Mouse (Mus musculus): ENCODE results near the gene Ccdc149. TPM values are rescaled to one million over a fixed set of nuclear protein-coding genes. Genes with fewer than 3 reads are reported as not detected.

The Ccdc149 gene
- total and polyA plus RNA-seq, 3 experiments, result not detected

- Histone ChIP-seq H3K79me2 (ENCODE audit: control insufficient read depth, insufficient read depth, low read length, poor library complexity) (no peaks in the 10 kb centered on the region), H3K4me3 (ENCODE audit: control insufficient read depth in 1 of 2, insufficient read depth in 1 of 2, low read depth in 2 of 2, low read length in 2 of 2) (no peak overlapping the region), H3K27me3 (ENCODE audit: control insufficient read depth in 1 of 2, insufficient read depth in 2 of 2, low read length in 2 of 2) (no peaks in the 10 kb centered on the region), H3K36me3 (ENCODE audit: control insufficient read depth in 1 of 2, insufficient read depth in 2 of 2, low read length in 2 of 2) (no peaks in the 10 kb centered on the region), H3K4me1 (ENCODE audit: control insufficient read depth in 1 of 2, insufficient read depth in 2 of 2, low read length in 2 of 2) (no peaks in the 10 kb centered on the region), H3K9me3 (replicated peaks; ENCODE audit: insufficient read depth, low read length) (no peaks in the 10 kb centered on the region), H3K27ac (ENCODE audit: control insufficient read depth, low read depth, low read length) (no peak overlapping the region), H3K9ac (ENCODE audit: control insufficient read depth, low read depth, low read length, poor library complexity, severe bottlenecking) (no peak overlapping the region)
- DNase-seq (ENCODE audit: low read depth, low spot score), result no peak
- TF ChIP-seq CHD1 (IDR thresholded peaks at IDR 0.05; ENCODE audit: low read depth, low read length) (no peak), KAT2A (conservative IDR thresholded peaks at IDR 0.05; ENCODE audit: low read depth, low read length) (no peak), MEF2A (IDR thresholded peaks at IDR 0.05; ENCODE audit: extremely low read depth, insufficient replicate concordance, low read depth, low read length, poor library complexity, severe bottlenecking) (no peak), GATA1 (IDR thresholded peaks at IDR 0.05; ENCODE audit: low read depth, low read length) (no peak), UBTF (IDR thresholded peaks at IDR 0.05; ENCODE audit: borderline replicate concordance, insufficient read depth, low read depth, low read length) (no peak), MXI1 (IDR thresholded peaks at IDR 0.05; ENCODE audit: low read depth, low read length) (no peak), ZC3H11A (IDR thresholded peaks at IDR 0.05; ENCODE audit: low read depth, low read length) (no peak), POLR2AphosphoS2 (IDR thresholded peaks at IDR 0.05; ENCODE audit: low read length) (no peak), TAL1 (IDR thresholded peaks at IDR 0.05; ENCODE audit: low read length) (no peak), MAFK (IDR thresholded peaks at IDR 0.05; ENCODE audit: borderline replicate concordance, low read depth, low read length) (no peak), USF1 (IDR thresholded peaks at IDR 0.05; ENCODE audit: low read depth, low read length) (no peak), RAD21 (IDR thresholded peaks at IDR 0.05; ENCODE audit: low read depth, low read length) (no peak), E2F4 (IDR thresholded peaks at IDR 0.05; ENCODE audit: borderline replicate concordance, low read depth, low read length) (no peak), GABPA (IDR thresholded peaks at IDR 0.05; ENCODE audit: low read depth, low read length) (no peak), NELFE (IDR thresholded peaks at IDR 0.05; ENCODE audit: low read depth, low read length) (no peak), TCF12 (IDR thresholded peaks at IDR 0.05; ENCODE audit: low read depth, low read length) (no peak), SMC3 (IDR thresholded peaks at IDR 0.05; ENCODE audit: low read depth, low read length) (no peak), ZNF384 (IDR thresholded peaks at IDR 0.05; ENCODE audit: low read depth, low read length) (no peak), MAX (IDR thresholded peaks at IDR 0.05; ENCODE audit: low read length) (no peak)
Measured at GRCm38 (mm10) chr5:52428613-52429012, 42.7 kb downstream of the Ccdc149 start.

DNA sequence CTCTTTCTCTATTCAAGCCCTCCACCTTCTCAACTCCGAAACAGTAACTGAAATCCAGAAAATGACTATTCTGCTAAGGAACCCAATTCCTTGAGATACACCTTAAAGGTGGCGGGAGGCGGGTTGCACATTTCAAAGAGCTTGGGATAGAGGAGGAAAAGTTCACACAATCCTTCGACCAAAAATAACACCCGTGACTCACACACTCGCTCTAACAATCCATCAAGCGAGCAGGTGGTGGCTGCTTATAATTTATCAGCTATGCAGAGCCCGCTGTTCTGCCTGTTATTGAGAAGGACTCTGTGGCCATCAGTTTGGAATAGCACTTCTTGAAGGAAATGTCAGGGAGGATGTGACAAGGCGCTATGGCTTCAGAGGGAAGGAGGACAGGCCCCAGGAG is 45.5 kb downstream of the Ccdc149 start:
- no peak overlapping the region for H3K4me3 ChIP-seq (ENCODE audit: control insufficient read depth in 1 of 2, insufficient read depth in 1 of 2, low read depth in 2 of 2, low read length in 2 of 2)
- H3K79me2 ChIP-seq (ENCODE audit: control insufficient read depth, insufficient read depth, low read length, poor library complexity), result no peaks in the 10 kb centered on the region
- H3K9me3 ChIP-seq (replicated peaks; ENCODE audit: insufficient read depth, low read length), result no peaks in the 10 kb centered on the region
- H3K9ac ChIP-seq (ENCODE audit: control insufficient read depth, low read depth, low read length, poor library complexity, severe bottlenecking), result no peak overlapping the region
- TF ChIP-seq RCOR1 (IDR thresholded peaks at IDR 0.05; ENCODE audit: low read depth, low read length), result no peak
- H3K4me1 ChIP-seq (ENCODE audit: control insufficient read depth in 1 of 2, insufficient read depth in 2 of 2, low read length in 2 of 2), result no peaks in the 10 kb centered on the region
- no peaks in the 10 kb centered on the region for H3K27me3 ChIP-seq (ENCODE audit: control insufficient read depth in 1 of 2, insufficient read depth in 2 of 2, low read length in 2 of 2)
- no peak for DNase-seq (ENCODE audit: low read depth, low spot score)
- no peak overlapping the region for H3K27ac ChIP-seq (ENCODE audit: control insufficient read depth, low read depth, low read length)
- no peaks in the 10 kb centered on the region for H3K36me3 ChIP-seq (ENCODE audit: control insufficient read depth in 1 of 2, insufficient read depth in 2 of 2, low read length in 2 of 2)

All from MEL (cell line).